Mouse (Mus musculus) frontal cortex, adult (tissue): ENCODE data around the gene Cyb561a3.
A peak's percentile ranks its signal among the peaks of the same experiment; 100 is the strongest.

Source experiments
- ATAC-seq: cut with Nextera tagmentation; 2 replicates; pipeline ENCODE4 v1.9.2; 2017; ENCODE audit warnings: mild to moderate bottlenecking, moderate library complexity, mixed read lengths; ENCODE audit not compliant: low TSS enrichment

Cyb561a3 gene

DNA sequence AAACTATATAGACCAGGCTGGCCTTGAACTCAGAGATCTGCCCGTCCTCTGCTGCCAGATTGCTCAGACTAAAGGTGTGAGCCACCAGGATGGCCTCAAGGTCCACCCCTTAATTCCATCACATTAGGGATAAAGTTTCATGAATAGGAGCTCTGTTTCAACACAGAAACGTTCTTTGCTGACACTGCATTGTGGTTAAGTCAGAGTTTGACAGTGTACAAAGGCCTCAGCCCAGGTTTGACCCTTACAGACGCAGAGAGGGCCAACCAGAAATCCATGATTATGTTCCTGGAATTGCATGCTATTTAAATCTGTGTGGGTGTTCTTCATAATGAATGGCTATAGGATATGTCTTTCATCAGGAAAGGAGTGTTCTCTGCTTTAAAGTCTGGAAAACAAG, 13.3 kb downstream of the Cyb561a3 start:
- no peak for ATAC-seq

DNA sequence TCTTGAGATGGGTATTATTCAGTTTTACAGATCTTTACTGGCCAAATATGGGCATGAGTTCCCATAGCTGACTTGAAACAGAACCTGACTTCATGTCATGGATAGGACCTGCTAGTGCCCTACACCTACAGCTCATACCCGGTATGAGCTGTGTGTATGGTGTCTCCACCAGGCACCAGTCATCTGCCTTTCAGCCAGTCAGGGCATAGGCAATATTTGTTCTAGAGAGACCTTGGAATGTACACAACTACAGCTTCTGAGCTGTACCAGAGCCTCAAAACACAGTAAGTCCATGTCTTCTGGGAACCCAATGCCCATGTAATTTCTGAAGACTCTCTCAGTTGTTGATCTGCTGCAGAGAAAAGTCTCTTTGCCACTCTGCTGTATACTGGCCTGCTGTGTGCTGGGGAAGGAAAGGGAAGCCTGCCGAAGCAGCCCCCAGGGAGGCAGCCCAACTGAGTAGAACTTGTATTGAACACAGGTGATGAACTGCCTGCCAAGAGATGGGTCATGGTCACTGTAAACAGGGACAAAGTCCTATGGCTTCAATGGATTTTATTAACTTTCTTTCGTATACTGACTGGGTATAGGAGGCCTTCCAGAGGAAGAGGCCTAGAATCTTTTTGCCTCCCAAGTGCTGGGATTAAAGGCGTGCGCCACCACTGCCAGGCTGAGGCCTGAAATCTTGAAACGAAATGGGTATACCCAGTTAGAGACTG, 14.8 kb downstream of the Cyb561a3 start:
- no peak for ATAC-seq

DNA sequence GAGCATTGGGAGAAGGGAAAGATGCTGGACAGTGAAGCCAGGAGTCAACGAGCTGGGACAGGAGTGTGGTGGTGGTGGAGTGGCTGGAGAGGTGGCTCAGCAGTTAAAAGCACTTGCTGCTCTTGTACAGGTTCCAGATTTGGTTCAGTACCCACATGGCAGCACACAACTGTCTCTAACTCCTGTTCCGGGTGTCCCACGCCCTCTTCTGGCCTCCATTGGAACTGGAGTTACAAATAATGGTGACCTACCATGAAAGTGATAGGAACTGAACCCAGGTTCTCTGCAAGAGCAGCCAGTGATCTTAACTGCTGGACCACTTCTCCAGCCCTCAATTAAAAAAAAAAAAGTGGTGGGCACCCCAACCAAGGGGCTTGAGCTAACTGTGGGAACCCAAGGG, 21.2 kb downstream of the Cyb561a3 start:
- no peak for ATAC-seq

DNA sequence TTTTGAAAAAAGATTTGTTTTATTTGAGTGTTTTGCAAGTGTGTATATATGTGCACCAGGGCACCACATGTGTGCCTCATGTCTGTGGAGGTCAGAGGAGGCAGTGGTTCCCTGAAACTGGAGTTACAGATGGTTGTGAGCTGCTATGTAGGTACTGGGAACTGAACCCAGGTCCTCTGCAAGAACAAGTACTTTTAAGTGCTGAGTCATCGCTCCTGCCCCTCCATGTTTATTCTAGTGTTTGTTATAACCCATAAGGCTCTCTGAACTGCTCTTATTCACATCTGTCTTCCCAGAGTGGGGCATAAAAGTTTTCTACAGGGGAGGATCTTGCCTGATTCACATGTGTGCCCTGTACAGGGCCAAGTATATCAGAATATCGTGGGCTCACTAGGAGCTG, 22.7 kb downstream of the Cyb561a3 start:
- no peak for ATAC-seq

DNA sequence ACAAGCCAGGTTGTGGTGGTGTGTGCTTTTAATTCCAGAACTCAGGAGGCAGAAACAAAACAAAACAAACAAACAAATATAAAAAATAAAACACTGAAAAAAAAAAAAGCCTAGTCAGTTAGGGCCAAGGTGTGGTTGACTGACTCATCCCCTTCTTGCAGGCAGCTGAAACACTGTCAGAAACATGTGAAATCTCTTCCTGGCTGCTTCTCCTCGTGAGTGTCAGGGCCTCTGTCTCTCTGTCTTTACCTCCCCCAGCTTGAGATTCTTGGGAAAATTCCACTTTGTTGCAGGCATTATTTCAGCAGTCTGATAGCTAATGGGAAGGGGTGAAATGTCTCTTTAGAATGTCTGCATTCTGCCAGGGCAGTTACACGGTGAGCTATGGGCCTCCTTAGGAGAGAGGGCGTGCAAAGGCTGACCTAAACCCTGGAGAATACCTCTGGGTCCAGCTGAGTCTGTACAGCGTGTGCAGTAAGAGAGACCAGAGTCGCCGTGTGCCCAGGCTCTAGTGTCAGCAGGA, 25.3 kb downstream of the Cyb561a3 start:
- ATAC-seq = peak; percentile 8

DNA sequence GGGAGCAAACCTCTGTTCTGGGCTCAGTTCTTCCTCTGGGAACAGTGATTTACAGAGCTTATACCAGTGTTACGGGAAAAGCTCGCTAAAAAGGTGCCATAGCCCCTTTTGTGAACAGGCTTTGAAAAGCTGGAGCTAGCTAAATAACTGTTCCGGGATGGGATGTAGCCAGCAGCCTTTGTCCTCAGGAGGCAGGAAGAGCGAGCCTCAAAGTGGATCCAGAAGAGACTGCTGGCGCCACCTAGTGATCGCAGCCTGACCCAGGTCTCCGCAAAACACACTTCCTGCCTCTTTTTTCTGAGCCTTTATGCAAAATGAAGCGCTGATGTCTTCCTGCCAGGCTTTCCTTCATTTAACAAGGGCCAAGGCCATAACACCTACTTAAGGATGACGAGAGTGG, 25.8 kb downstream of the Cyb561a3 start:
- peak; percentile 72 for ATAC-seq

DNA sequence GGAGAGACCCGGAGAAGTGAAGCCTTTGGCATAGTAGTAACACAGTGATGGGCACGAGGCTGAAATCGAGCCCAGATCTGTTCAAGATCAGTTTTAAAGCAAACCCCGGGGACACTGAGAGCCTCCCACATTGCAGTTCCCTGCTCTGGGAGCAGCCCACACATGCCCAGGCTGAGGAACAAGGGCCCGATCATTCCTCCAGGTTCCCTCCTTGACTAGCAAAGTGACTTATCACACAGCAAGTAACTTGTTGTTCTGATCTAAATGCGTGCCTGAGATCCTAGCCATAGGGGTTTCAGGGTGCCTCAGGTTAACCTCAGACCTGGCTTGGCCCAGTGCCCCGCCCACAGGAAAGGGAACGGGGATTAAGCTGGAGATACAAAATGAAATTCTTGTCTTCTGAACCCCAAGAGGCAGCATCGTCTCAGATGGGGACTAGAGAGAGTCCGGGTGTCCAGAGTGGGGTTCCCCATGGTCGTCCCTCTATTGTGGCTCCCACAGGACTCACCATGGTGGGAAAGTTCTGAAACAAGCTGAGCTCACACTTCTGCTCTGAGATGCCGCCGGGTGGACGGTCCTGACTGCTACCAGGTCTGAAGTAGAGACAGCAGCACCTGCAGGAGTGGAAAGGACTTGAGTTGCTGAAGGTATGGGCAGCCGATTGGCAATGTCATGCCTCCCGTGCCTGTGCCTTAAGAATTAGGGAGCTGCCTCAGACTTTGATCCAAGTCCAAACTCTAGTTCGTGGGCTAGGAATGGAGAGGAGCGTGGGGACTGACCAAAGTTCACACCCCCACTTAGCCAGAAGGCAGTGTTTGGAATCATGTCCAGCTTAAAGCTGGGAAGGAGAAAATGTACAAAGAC, 26.9 kb downstream of the Cyb561a3 start:
- no peak for ATAC-seq

DNA sequence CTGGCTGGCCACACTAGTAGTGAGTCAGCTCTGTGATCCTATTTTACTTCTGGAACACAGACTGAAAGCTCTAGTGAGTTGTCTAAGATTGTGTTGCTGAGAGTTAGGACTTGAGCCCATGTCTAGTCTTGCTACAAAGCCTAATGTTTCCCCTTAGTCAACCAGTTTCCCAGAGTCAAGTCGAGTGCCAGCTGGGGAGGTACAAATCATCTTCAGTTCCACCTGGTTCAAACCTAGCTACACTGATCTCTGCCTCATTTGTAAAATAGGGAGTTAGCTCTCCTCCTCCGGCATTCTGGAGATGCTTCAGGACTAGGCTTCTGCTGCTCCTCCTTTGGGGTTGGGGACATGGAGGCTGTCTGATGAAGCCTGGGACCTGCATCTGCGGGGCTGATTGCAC, 27.6 kb downstream of the Cyb561a3 start:
- no peak for ATAC-seq

DNA sequence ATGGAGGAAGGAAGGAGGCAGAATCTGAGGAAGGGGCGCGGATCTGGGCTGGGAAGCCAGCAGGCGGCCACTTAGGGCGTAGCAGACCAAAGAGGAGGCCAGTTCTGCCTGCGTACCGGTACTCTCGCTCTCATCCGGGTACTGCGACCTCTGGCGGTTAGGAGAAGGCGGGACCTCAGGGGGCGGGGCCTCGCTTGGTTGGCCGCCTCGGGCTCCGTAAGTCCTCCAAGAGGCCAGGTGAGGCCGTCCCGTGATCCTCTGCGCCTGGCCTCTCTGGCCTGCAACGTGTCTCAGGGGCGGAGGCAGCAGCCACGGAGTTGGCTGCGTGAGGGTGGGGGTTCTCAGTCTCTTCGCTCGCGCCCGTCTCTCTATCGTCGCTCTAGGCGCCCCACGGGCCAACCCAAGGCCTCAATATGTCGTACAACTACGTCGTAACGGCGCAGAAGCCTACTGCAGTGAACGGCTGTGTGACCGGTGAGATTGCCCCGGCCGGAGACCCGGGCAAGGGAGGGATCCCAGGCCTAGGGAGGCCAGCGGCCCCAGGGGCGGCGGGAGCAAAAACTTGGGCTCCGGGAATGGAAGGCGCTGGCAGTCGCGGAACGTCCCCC, 28.4 kb downstream of the Cyb561a3 start, which contains the start of the genes Ddb1 and Tkfc:
Gene Ddb1 (plus strand): TSS at position 35 of the 608 bp plus-strand sequence.
Gene Tkfc (minus strand): TSS at position 362 of the 608 bp plus-strand sequence.
- peak; percentile 90 for ATAC-seq

DNA sequence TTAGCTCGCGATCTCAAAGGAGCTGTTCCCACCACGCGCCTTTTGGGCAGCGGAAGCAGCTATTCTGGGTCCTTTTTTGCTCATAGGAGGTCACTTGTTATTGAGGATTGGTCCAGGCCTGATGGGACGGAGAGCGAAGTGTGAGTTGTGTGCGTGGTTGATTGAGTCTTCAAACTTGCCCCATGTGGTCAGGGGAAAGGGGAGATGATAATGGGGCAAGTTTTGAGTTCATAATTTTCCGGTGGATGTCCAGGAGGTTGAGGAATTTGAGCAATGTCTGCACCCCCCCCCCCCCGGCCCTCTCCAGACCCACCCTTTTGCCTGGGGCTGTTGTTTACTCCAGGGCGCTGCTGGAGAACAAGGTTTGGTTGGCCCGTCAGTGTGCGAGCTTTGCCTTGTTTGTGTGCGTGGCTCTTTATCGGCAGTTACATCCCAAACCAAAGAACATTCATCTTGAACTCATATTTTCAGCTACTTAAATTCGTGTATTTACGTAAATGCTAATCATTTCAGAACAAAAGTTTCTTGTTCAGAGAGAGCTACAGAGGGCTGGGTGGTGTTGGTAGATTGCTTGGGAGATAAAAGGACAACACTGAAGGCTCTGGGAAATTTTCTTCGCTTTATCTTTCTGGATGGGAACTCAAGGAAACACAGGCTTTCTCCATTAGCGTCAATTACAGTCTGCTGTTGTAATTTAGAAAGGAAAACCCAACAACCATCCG, 29.1 kb downstream of the Cyb561a3 start:
- no peak for ATAC-seq

DNA sequence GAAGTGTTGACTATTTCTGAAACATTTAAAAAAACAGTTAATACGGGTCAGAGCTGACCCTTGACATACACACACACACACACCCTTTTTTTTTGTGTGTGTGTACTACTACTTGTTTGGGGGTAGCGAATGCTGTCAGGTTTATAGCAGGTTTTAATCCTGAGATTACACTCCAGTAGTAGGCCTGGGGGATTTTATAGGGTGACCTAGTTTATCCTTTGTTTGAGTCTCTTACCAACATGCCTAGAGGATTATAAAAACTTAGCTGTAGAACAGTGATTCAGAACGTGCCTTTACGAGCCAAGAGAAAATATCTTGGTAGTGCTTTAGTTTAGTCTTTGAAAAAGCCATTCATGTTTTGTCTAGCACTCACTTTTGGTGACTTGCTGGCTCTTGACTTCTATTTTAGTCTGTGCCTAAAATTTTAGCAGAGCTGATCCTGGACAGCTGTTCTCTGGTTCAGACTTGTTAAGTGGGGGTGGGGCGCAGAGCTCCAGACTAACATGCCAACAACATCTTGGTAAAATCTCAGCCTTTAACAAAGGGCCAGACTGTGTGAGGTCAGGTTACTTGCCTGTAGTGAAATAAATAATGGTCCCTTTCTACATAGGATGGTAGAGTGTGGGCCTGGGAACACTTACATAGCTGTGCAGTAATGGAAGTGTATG, 31.7 kb downstream of the Cyb561a3 start:
- ATAC-seq = no peak

DNA sequence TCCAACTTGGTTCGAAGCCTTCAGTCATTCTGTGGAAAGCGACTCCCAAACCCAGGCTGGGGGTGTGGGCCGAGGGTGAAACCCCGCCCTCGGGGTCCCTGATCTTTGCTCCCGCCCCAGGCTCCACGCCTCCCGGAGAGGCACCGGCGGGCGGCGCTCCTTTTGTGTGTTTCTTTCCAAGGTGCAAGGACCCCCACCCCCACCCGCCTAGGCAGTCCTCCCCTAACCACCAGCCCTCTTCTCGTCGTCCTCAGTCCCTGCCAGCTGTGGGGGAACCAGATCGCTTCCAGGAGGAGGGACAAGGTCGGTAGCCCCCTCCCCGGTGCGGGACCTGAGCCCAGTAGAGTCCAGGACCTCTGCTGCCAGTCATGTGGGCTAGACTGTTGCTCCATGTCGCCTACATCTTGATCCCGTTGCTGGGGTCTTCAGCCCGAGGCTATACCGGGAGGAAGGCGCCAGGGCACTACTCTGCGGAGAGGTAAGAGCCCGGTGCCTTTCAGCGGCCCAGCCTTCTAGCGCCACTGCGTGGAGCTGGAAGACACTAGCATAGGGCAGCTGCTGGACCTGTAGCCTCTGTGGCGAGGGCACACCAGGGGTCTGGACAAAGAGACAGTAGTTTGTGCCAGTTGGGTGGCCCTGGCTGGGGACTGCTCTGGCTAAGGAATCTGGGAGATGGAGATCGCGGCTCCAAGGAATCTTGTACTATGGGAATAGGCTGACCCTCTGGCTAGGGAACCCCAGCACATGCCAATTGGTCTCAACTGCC, 57.3 kb downstream of the Cyb561a3 start, which contains the start of gene Vwce:
Gene Vwce (plus strand): TSS at position 108 of the 766 bp plus-strand sequence.
- ATAC-seq = peak; percentile 82

DNA sequence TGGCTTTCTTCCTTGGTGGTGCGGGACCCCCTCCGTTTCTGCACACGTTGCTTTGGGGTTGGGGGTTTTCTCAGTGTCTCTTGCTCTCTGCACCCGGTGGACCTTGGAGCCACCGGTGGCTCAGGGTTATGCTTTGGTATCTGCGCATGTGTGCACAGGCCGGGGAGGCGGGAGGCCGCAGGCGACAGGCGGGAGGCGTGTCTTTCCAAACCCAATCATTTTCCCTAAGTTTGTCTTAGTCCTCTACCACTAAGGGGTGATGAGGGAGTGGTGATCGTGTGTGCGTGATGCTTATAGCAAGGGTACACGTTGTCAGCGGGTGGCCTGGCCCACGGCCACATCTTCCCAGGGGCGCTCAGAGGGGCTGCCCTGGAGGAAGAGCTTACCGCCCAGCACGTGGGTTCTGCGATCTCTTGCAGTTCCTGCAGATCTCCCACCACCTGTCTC, 57.9 kb downstream of the Cyb561a3 start:
- peak; percentile 92 for ATAC-seq

DNA sequence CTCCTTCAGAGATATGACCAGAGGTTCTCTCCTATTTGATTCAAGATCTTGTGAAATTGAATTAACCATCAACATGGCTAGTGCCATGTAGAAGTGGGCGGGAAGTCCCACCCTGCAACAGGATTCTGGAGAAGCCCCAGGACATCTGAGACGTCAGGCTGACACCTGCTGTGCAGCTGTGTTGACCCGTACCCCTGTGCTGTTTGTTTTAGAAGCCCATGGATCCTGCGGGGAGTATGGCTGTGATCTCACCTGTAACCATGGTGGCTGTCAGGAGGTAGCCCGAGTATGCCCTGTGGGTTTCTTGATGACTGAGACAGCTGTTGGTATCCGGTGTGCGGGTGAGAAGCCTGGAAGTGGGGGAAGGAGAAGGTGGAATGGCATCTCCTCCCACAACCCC, 60.9 kb downstream of the Cyb561a3 start:
- no peak for ATAC-seq

DNA sequence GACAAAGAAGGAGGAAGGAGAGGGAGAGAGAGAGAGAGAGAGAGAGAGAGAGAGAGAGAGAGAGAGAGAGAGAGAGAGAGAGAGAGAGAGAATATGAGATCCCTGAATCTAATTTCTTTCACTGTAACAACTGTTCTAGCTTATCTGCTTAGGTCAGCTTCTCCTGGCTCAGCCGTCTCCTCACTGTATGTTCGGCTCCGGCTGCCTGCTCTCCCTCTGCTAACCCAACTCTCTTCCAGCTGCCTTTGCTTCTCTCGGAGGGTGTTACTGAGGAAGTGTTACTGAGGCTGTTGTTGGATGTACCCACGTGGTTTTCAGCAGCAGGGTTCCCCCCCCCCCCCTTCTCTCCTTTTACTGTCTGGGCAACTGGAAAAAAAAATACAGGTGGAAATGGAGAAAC, 63.1 kb downstream of the Cyb561a3 start:
- ATAC-seq = peak; percentile 70; the same call in 1 of the 2 replicates

DNA sequence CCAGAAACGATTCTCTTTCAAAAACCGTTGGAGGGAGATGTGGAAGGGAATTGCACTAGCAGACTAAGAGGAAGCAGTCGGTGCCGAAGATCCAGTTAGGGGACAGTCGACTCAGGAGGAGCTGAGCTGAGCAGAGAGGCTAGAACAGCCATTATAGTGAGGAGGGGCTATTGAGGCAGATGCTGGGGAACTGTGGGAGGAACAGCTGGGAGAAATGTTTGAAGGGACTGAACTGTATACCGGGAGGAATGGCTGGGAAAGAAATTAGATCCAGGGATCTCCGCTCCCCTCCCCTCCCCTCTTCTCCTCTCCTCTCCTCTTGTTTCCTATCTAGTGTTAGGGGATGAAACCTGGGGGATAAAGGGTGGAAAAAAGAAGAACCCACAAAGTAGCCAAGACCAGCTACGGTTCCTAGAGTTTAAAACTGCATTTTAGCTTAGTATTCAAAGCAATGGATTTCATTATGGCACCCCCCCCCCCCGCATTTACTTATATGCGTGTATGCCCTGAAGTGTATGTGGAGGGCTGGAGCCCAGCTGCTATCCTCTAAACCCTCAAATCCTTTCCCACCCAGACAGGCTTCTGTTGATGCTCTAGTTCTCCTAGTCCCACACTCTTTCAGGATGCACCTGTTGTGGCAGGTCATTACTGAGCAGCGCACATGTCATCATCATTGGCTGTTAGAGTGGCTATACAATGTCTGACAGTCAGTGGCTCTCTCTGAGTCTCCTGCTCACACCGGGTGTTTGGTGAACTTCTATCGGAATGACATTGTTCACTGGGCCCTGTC, 63.8 kb downstream of the Cyb561a3 start:
- ATAC-seq = no peak
